Mouse (Mus musculus) embryonic facial prominence, embryonic 10.5 days (tissue): ENCODE measurements around the gene Olfr155. TPM values are rescaled to one million over a fixed set of nuclear protein-coding genes. Genes with fewer than 3 reads are reported as not detected.

Experiments
- DNase-seq: peaks from one replicate; pipeline ENCODE4 v3.0.0-alpha.2; 2017; ENCODE audit warnings: low spot score
- H3K27ac ChIP-seq: fragments of 300-500 bp; sonication (generic); replicated peaks from 2 replicates; pipeline ENCODE4 v1.5.1; 2016; ENCODE audit warnings: mild to moderate bottlenecking
- H3K27me3 ChIP-seq: fragments of 300-500 bp; sonication (generic); replicated peaks from 2 replicates; pipeline ENCODE4 v1.6.1; 2016; ENCODE audit warnings: low read depth, mild to moderate bottlenecking; ENCODE audit not compliant: poor library complexity, severe bottlenecking
- H3K36me3 ChIP-seq: fragments of 300-500 bp; sonication (generic); replicated peaks from 2 replicates; pipeline ENCODE4 v1.6.1; 2016; ENCODE audit warnings: mild to moderate bottlenecking, moderate library complexity
- H3K4me1 ChIP-seq: fragments of 300-500 bp; sonication (generic); 2 replicates; pipeline ENCODE4 v1.6.1; 2016
- H3K4me3 ChIP-seq: fragments of 300-500 bp; sonication (generic); 2 replicates; pipeline ENCODE4 v1.5.1; 2016; ENCODE audit warnings: mild to moderate bottlenecking, moderate library complexity
- H3K9me3 ChIP-seq: fragments of 300-500 bp; sonication (generic); 2 replicates; pipeline ENCODE4 v1.6.1; 2016; ENCODE audit warnings: mild to moderate bottlenecking
- WGBS: fragments of 180-500 bp; shearing (Covaris S2); methylation state at CpG from one replicate; pipeline ENCODE4 v1.1.7; 2016; 5-methylcytosine and 5-hydroxymethylcytosine counted together
- polyA plus RNA-seq: library from polyadenylated mRNA; unstranded; fragments of >200 nt; fragmentation: Nextera tagmentation; extraction: Ambion mirVana; gene quantifications from 2 replicates; pipeline ENCODE4 v1.2.1, GENCODE M21; 2016

Olfr155 gene
- polyA plus RNA-seq: not detected in 2 replicates

GRCm38 (mm10) chr4:43851265-43851664 lies at the start of gene Olfr155:
Gene Olfr155 (plus strand): TSS chr4:43851565.
- no peak within 1 kb of the TSS for H3K4me3 ChIP-seq
- 85% methylated on average over 6 of the region's 6 CpGs for WGBS
- DNase-seq: no peak
- H3K36me3 ChIP-seq: no peaks in the 10 kb centered on the region
- H3K27me3 ChIP-seq: no peaks in the 10 kb centered on the region
- no peaks in the 10 kb centered on the region for H3K9me3 ChIP-seq
- no peaks in the 10 kb centered on the region for H3K4me1 ChIP-seq
- H3K27ac ChIP-seq: no peak within 1 kb of the TSS

GRCm38 (mm10) chr4:43822896-43823550 lies 28.3 kb upstream of the Olfr155 start:
- no peaks in the 10 kb centered on the region for H3K36me3 ChIP-seq
- 86% methylated on average over 13 of the region's 13 CpGs for WGBS
- H3K27me3 ChIP-seq: no peaks in the 10 kb centered on the region
- no peak overlapping the region for H3K4me3 ChIP-seq
- no peak overlapping the region for H3K27ac ChIP-seq
- H3K9me3 ChIP-seq: no peaks in the 10 kb centered on the region
- DNase-seq: no peak
- peaks cover 13% of the 10 kb centered on the region for H3K4me1 ChIP-seq

- Histone ChIP-seq H3K27me3 (no peaks in the 10 kb centered on the region), H3K36me3 (no peaks in the 10 kb centered on the region), H3K4me3 (no peak within 1 kb of the TSS), H3K4me1 (peaks cover 13% of the 10 kb centered on the region), H3K9me3 (no peaks in the 10 kb centered on the region), H3K27ac (peak within 1 kb of the TSS; percentile 21; the same call in 1 of the 2 replicates)
- DNase-seq: peak; percentile 57
- 7% methylated on average over 7 of the region's 7 CpGs for WGBS
Observed at GRCm38 (mm10) chr4:43823845-43824337, 27.5 kb upstream of the Olfr155 start, which contains the start of gene Olfr156. Gene Olfr156 (minus strand): TSS chr4:43823895.

GRCm38 (mm10) chr4:43828806-43829205 lies 22.6 kb upstream of the Olfr155 start:
- 94% methylated on average over 4 of the region's 4 CpGs for WGBS

GRCm38 (mm10) chr4:43832031-43832430 lies 19.3 kb upstream of the Olfr155 start:
- H3K9me3 ChIP-seq: no peaks in the 10 kb centered on the region
- no peak for DNase-seq
- no peak overlapping the region for H3K27ac ChIP-seq
- 73% methylated on average over 5 of the region's 5 CpGs for WGBS
- peaks cover 5% of the 10 kb centered on the region for H3K4me1 ChIP-seq
- no peak overlapping the region for H3K4me3 ChIP-seq
- H3K36me3 ChIP-seq: no peaks in the 10 kb centered on the region
- H3K27me3 ChIP-seq: no peaks in the 10 kb centered on the region

More at GRCm38 (mm10) chr4:43828806-43829205, 22.6 kb upstream of the Olfr155 start:
- DNase-seq: no peak
- H3K36me3 ChIP-seq: no peaks in the 10 kb centered on the region
- H3K9me3 ChIP-seq: no peaks in the 10 kb centered on the region
- H3K4me1 ChIP-seq: peaks cover 12% of the 10 kb centered on the region
- H3K27ac ChIP-seq: no peak overlapping the region
- no peak overlapping the region for H3K4me3 ChIP-seq
- H3K27me3 ChIP-seq: no peaks in the 10 kb centered on the region

DNA sequence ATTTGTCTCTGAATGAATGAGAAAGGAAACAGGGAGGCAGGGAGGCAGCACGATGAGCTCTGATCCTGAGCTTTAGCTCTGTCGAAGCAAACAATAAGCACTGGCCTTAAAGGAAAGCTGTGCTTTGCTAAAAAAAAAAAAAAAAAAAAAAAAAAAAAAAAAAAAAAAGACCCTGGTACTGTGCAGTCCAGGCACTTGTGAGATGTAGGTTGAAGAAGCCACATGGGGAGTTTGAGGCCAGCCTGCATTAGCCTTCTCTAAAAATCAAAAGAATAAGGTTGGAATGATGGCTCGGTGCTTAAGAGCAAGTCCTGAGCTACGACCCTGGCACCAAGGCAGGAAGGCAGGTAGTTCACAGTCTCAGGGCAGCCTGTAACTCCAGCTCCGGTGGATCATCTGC lies 17.6 kb upstream of the Olfr155 start:
- Histone ChIP-seq H3K9me3 (no peaks in the 10 kb centered on the region), H3K4me3 (no peak overlapping the region), H3K27me3 (no peaks in the 10 kb centered on the region), H3K27ac (no peak overlapping the region), H3K36me3 (no peaks in the 10 kb centered on the region), H3K4me1 (peaks cover 7% of the 10 kb centered on the region)
- no peak for DNase-seq
- 79% methylated on average over 5 of the region's 5 CpGs for WGBS

GRCm38 (mm10) chr4:43834749-43835148 lies 16.6 kb upstream of the Olfr155 start:
- Histone ChIP-seq H3K36me3 (no peaks in the 10 kb centered on the region), H3K27me3 (no peaks in the 10 kb centered on the region), H3K4me1 (peaks cover 5% of the 10 kb centered on the region), H3K27ac (no peak overlapping the region), H3K9me3 (no peaks in the 10 kb centered on the region), H3K4me3 (no peak overlapping the region)
- WGBS: 71% methylated on average over 4 of the region's 4 CpGs
- no peak for DNase-seq

- H3K4me1 ChIP-seq: 0 out of 2 replicates have a peak, but pooled peaks cover 3% of the 10 kb centered on the region
- no peak overlapping the region for H3K4me3 ChIP-seq
- no peaks in the 10 kb centered on the region for H3K36me3 ChIP-seq
- no peaks in the 10 kb centered on the region for H3K27me3 ChIP-seq
- H3K9me3 ChIP-seq: peaks cover 2% of the 10 kb centered on the region; the same call in 1 of the 2 replicates
- no peak for DNase-seq
- no peak overlapping the region for H3K27ac ChIP-seq
- 60% methylated on average over 3 of the region's 3 CpGs for WGBS
Observed at GRCm38 (mm10) chr4:43838326-43838725, 13.0 kb upstream of the Olfr155 start.

DNA sequence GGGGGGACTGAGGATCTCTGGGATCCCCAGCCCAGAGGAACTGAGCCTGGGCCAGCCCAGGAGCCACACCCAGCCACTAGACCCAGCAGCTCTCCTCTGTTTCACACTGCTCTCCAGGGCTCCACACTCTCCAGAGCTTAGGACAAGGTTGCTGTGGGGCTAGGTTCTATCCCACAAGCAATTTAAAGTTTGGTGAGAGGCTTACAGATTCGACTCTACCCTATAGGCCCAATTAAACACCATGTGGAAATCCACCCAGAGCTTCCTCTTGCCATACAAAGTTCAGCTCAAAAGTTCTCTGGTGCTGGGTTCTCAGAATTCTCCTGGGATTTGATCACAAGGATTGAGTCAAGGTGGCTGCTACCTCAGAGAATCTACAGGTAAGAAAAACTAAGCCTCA lies 11.3 kb upstream of the Olfr155 start, which contains the start of gene Olfr157:
TSS of gene Olfr157 (minus strand) at position 101 of the 400 bp plus-strand sequence.
- Histone ChIP-seq H3K9me3 (peaks cover 6% of the 10 kb centered on the region; the same call in 1 of the 2 replicates), H3K27me3 (no peaks in the 10 kb centered on the region), H3K27ac (no peak within 1 kb of the TSS), H3K4me1 (0 out of 2 replicates have a peak, but pooled peaks cover 3% of the 10 kb centered on the region), H3K36me3 (no peaks in the 10 kb centered on the region), H3K4me3 (no peak within 1 kb of the TSS)
- WGBS: 70% methylated on average over 1 of the region's 1 CpGs
- DNase-seq: no peak

- H3K4me3 ChIP-seq: no peak overlapping the region
- H3K27ac ChIP-seq: no peak overlapping the region
- DNase-seq: no peak
- H3K4me1 ChIP-seq: no peaks in the 10 kb centered on the region
- no peaks in the 10 kb centered on the region for H3K27me3 ChIP-seq
- WGBS: 79% methylated on average over 8 of the region's 8 CpGs
- H3K9me3 ChIP-seq: no peaks in the 10 kb centered on the region
- H3K36me3 ChIP-seq: no peaks in the 10 kb centered on the region
Observed at GRCm38 (mm10) chr4:43854101-43854500, 2.7 kb downstream of the Olfr155 start.

GRCm38 (mm10) chr4:43859886-43860285 lies 8.5 kb downstream of the Olfr155 start:
- Histone ChIP-seq H3K27ac (no peak overlapping the region), H3K4me1 (peaks cover 7% of the 10 kb centered on the region; the same call in 1 of the 2 replicates), H3K4me3 (no peak overlapping the region), H3K27me3 (no peaks in the 10 kb centered on the region), H3K9me3 (no peaks in the 10 kb centered on the region), H3K36me3 (no peaks in the 10 kb centered on the region)
- DNase-seq: no peak
- WGBS: 85% methylated on average over 10 of the region's 10 CpGs

- no peak overlapping the region for H3K27ac ChIP-seq
- no peaks in the 10 kb centered on the region for H3K9me3 ChIP-seq
- H3K27me3 ChIP-seq: no peaks in the 10 kb centered on the region
- DNase-seq: peak; percentile 74
- no peaks in the 10 kb centered on the region for H3K36me3 ChIP-seq
- WGBS: 19% methylated on average over 14 of the region's 14 CpGs
- H3K4me3 ChIP-seq: no peak overlapping the region
- H3K4me1 ChIP-seq: peaks cover 7% of the 10 kb centered on the region; the same call in 1 of the 2 replicates
Observed at GRCm38 (mm10) chr4:43860744-43861519, 9.6 kb downstream of the Olfr155 start.
